Mouse (Mus musculus) megakaryocyte-erythroid progenitor cell, adult 5-6 weeks (primary cell): Measurements from ENCODE around the gene F8a. TPM values are rescaled to one million over a fixed set of nuclear protein-coding genes. Genes with fewer than 3 reads are reported as not detected.
A peak's percentile ranks its signal among the peaks of the same experiment; 100 is the strongest.
"Not testable (repeated sequence)": the region's sequence is repeated elsewhere in the genome, so short reads cannot be mapped to it uniquely, and the experiment has no call there.

Experiments used
- ATAC-seq: replicated peaks from 2 replicates; pipeline ENCODE4 v1.8.0; 2016; ENCODE audit warnings: mild to moderate bottlenecking, inconsistent platforms; ENCODE audit not compliant: severe bottlenecking, poor library complexity, low FRiP score, low TSS enrichment
- total RNA-seq, 2 experiments: library from RNA; stranded (forward) in 1 of 2; stranded (reverse) in 1 of 2; fragments of 200-1000, 215-1000 nt in 1 of 2; fragments of >200 nt in 1 of 2; fragmentation: Nextera tagmentation in 1 of 2; gene quantifications; 2 replicates each; pipeline ENCODE4 v1.2.3; 2014 to 2017

Gene F8a
- total RNA-seq (2014; fragmentation: Nextera tagmentation) (2.6 and 2.8 TPM in 2 replicates), total RNA-seq (2017) (2.4 and 2.6 TPM in 2 replicates)

- ATAC-seq, result peak; percentile 98
Measured at GRCm38 (mm10) chrX:73227914-73228605, at the start of gene F8a. Gene F8a (plus strand): TSS chrX:73228291.

GRCm38 (mm10) chrX:73191934-73192333, 36.2 kb upstream of the F8a start, which contains the start of gene Xlr3b:
Gene Xlr3b (plus strand): TSS chrX:73192207.
- 0 out of 2 replicates have a peak, but pooled peaks have one; percentile 44 for ATAC-seq

- not testable (repeated sequence) for ATAC-seq
Measured at GRCm38 (mm10) chrX:73213819-73214564, 14.1 kb upstream of the F8a start, which contains the start of gene Xlr4b. Gene Xlr4b (plus strand): TSS chrX:73214333.

- no peak for ATAC-seq
Measured at GRCm38 (mm10) chrX:73225365-73225764, 2.7 kb upstream of the F8a start.

GRCm38 (mm10) chrX:73228606-73229214, 619 bp downstream of the F8a start:
- peak; percentile 70 for ATAC-seq

- ATAC-seq, result peak; percentile 43; the same call in 1 of the 2 replicates
Measured at GRCm38 (mm10) chrX:73229288-73229687, 1.2 kb downstream of the F8a start.

GRCm38 (mm10) chrX:73242821-73243325, 14.8 kb downstream of the F8a start, which contains the start of gene Xlr4c:
Gene Xlr4c (minus strand): TSS chrX:73243130.
- not testable (repeated sequence) for ATAC-seq

GRCm38 (mm10) chrX:73262428-73262827, 34.3 kb downstream of the F8a start:
- not testable (repeated sequence) for ATAC-seq

GRCm38 (mm10) chrX:73265270-73265669, 37.2 kb downstream of the F8a start, which contains the start of gene Xlr3c:
Gene Xlr3c (minus strand): TSS chrX:73265390.
- not testable (repeated sequence) for ATAC-seq

Other genes starting within 250 kb of the F8a start
- gene Zfp185, start 241.0 kb upstream of the F8a start, total RNA-seq (2014; fragmentation: Nextera tagmentation), result 5.6 TPM in 1 of 2 replicates, not detected in the other
- gene Zfp185, start 241.0 kb upstream of the F8a start, total RNA-seq (2017), result not detected in 2 replicates
- not detected in 2 replicates for gene Pnma5, start 191.2 kb upstream of the F8a start, total RNA-seq (2014; fragmentation: Nextera tagmentation)
- not detected in 2 replicates for gene Pnma5, start 191.2 kb upstream of the F8a start, total RNA-seq (2017)
- not detected in 2 replicates for gene Pnma3, start 163.5 kb upstream of the F8a start, total RNA-seq (2014; fragmentation: Nextera tagmentation)
- not detected in 2 replicates for gene Pnma3, start 163.5 kb upstream of the F8a start, total RNA-seq (2017)
- 12.6 and 21.7 TPM in 2 replicates for gene Xlr4a, start 145.8 kb upstream of the F8a start, total RNA-seq (2014; fragmentation: Nextera tagmentation)
- gene Xlr4a, start 145.8 kb upstream of the F8a start, total RNA-seq (2017), result 30.9 and 41.9 TPM in 2 replicates
- gene Xlr3a, start 131.2 kb upstream of the F8a start, total RNA-seq (2014; fragmentation: Nextera tagmentation), result 1.2 and 4.0 TPM in 2 replicates
- 15.0 TPM in 1 of 2 replicates, not detected in the other for gene Xlr3a, start 131.2 kb upstream of the F8a start, total RNA-seq (2017)
- gene Gm14685, start 111.2 kb upstream of the F8a start, total RNA-seq (2014; fragmentation: Nextera tagmentation), result not detected in 2 replicates
- not detected in 2 replicates for gene Gm14685, start 111.2 kb upstream of the F8a start, total RNA-seq (2017)
- gene Xlr5b, start 79.5 kb upstream of the F8a start, total RNA-seq (2014; fragmentation: Nextera tagmentation), result not detected in 2 replicates
- gene Xlr5b, start 79.5 kb upstream of the F8a start, total RNA-seq (2017), result not detected in 2 replicates
- not detected in 2 replicates for gene DXBay18, start 78.8 kb upstream of the F8a start, total RNA-seq (2014; fragmentation: Nextera tagmentation)
- not detected in 2 replicates for gene DXBay18, start 78.8 kb upstream of the F8a start, total RNA-seq (2017)
- not detected in 2 replicates for gene Spin2d, start 51.3 kb upstream of the F8a start, total RNA-seq (2014; fragmentation: Nextera tagmentation)
- not detected in 2 replicates for gene Spin2d, start 51.3 kb upstream of the F8a start, total RNA-seq (2017)
- gene Xlr3b, start 36.1 kb upstream of the F8a start, total RNA-seq (2014; fragmentation: Nextera tagmentation), result 4.8 and 10.8 TPM in 2 replicates
- gene Xlr3b, start 36.1 kb upstream of the F8a start, total RNA-seq (2017), result 4.2 and 4.4 TPM in 2 replicates
- gene Xlr4b, start 14.0 kb upstream of the F8a start, total RNA-seq (2014; fragmentation: Nextera tagmentation), result 41.2 TPM in 2 replicates
- gene Xlr4b, start 14.0 kb upstream of the F8a start, total RNA-seq (2017), result 23.1 and 29.2 TPM in 2 replicates
- gene Xlr4c, start 14.8 kb downstream of the F8a start, total RNA-seq (2014; fragmentation: Nextera tagmentation), result 5.5 and 10.5 TPM in 2 replicates
- gene Xlr4c, start 14.8 kb downstream of the F8a start, total RNA-seq (2017), result 24.6 and 34.2 TPM in 2 replicates
- not detected in 2 replicates for gene Xlr3c, start 37.1 kb downstream of the F8a start, total RNA-seq (2014; fragmentation: Nextera tagmentation)
- gene Xlr3c, start 37.1 kb downstream of the F8a start, total RNA-seq (2017), result 0.69 TPM in 1 of 2 replicates, not detected in the other
- gene Xlr5a, start 64.7 kb downstream of the F8a start, total RNA-seq (2014; fragmentation: Nextera tagmentation), result not detected in 2 replicates
- gene Xlr5a, start 64.7 kb downstream of the F8a start, total RNA-seq (2017), result not detected in 2 replicates
- not detected in 2 replicates for gene Xlr5c, start 64.7 kb downstream of the F8a start, total RNA-seq (2014; fragmentation: Nextera tagmentation)
- gene Xlr5c, start 64.7 kb downstream of the F8a start, total RNA-seq (2017), result not detected in 2 replicates
- not detected in 2 replicates for gene Gm45015, start 108.5 kb downstream of the F8a start, total RNA-seq (2014; fragmentation: Nextera tagmentation)
- not detected in 2 replicates for gene Gm45015, start 108.5 kb downstream of the F8a start, total RNA-seq (2017)
- 3.1 and 6.7 TPM in 2 replicates for gene Zfp275, start 114.3 kb downstream of the F8a start, total RNA-seq (2014; fragmentation: Nextera tagmentation)
- 1.8 and 2.5 TPM in 2 replicates for gene Zfp275, start 114.3 kb downstream of the F8a start, total RNA-seq (2017)
- gene Gm18336, start 170.4 kb downstream of the F8a start, total RNA-seq (2014; fragmentation: Nextera tagmentation), result not detected in 2 replicates
- not detected in 2 replicates for gene Gm18336, start 170.4 kb downstream of the F8a start, total RNA-seq (2017)
- gene Zfp92, start 182.8 kb downstream of the F8a start, total RNA-seq (2014; fragmentation: Nextera tagmentation), result 0.04 TPM in 1 of 2 replicates, not detected in the other
- gene Zfp92, start 182.8 kb downstream of the F8a start, total RNA-seq (2017), result not detected in 2 replicates
- not detected in 2 replicates for gene Trex2, start 207.1 kb downstream of the F8a start, total RNA-seq (2014; fragmentation: Nextera tagmentation)
- not detected in 2 replicates for gene Trex2, start 207.1 kb downstream of the F8a start, total RNA-seq (2017)
- gene Haus7, start 230.8 kb downstream of the F8a start, total RNA-seq (2014; fragmentation: Nextera tagmentation), result 37.5 and 56.0 TPM in 2 replicates
- 81.1 and 85.6 TPM in 2 replicates for gene Haus7, start 230.8 kb downstream of the F8a start, total RNA-seq (2017)